Mouse (Mus musculus): Measurements from ENCODE around the gene Ptger1.

The Ptger1 gene

DNA sequence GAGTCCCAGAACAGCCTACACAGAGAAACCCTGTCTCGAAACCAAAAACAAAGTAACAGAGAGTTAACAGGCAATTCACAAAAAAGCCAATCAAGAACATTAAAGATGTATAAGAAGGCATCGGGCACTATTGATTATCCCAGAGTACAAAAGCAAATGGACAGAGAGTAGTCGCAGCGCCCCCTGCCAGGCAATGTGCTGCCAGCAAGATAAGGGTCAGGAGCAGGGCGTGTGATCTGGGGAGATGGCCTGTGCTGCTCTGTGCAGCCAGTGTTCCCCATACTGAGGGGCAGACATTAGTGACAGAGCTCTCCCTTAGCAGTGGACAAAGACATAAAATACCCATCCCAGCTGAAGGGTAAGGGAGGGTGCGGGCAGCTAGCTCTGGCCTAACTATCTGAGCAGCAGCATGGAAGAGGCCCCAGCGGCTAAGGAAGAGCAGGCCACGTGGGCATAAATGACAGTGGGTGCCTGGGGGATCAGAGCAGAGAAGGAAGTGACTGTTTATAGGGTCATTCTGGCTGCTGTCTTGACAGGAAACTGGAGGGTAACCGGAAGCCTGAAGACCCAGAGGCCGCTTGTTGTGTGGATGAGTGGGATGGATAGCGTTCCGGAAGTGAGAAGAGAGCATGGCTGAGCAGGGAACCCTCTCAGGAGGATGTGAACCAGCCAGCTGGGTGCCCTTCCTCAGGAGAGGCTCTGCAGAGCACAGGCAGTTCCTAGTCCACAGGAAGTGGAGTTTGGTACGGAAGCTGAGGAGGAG, 9.8 kb upstream of the Ptger1 start:
- peak; percentile 31 for DNase-seq (ENCODE audit: low read depth)

DNA sequence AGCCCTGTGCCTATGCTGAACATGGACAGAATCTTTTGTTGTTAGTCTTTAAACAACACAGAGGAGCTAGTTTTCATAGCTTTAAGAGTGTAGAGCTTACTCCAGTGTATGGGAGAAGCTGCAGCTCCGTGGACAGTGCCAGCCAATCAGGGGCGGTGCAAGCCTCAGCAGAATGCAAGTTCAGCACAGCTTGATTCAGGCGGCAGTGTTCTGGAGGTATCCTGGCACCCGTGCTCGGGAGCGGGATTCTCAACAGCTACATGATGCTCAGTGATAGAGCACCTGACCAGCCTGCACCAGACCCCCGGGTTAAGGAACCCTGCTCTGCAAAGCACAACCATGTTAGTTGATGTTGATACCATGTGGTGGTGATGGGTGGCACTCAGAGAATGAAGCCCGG, 5.9 kb upstream of the Ptger1 start:
- DNase-seq (ENCODE audit: low read depth): no peak

DNA sequence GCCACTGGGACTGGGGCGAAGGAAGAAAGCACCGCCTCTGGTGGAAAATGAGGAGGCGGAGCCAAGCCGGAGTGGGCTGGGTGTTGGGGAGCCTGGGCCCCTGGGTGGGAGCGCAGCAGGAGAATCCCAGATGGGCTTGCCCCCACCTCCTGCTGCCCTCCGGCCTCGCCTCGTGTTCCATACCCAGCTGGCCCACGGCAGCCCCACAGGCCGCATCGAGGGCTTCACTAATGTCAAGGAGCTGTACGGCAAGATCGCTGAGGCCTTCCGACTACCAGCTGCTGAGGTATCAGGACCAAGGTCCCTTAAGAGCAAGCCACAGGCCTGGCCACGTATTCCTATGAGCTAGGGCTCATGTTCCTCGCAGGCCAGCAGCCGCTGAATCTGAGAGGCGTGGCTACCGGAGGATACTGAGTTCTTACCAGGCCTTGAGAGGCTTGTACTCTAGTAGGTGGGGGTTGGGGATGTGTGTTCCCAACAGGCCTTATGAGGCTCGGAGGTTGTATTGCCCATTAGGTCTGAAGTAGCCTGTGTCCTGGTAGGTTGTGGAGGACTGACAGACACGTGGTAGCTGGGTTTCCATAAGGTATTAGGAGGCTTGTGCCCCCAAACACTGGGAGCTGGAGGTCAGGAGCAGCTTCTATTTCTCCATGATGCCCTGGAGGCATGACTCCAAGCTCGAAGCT, 5.3 kb upstream of the Ptger1 start:
- no peak for DNase-seq (ENCODE audit: low read depth)

DNA sequence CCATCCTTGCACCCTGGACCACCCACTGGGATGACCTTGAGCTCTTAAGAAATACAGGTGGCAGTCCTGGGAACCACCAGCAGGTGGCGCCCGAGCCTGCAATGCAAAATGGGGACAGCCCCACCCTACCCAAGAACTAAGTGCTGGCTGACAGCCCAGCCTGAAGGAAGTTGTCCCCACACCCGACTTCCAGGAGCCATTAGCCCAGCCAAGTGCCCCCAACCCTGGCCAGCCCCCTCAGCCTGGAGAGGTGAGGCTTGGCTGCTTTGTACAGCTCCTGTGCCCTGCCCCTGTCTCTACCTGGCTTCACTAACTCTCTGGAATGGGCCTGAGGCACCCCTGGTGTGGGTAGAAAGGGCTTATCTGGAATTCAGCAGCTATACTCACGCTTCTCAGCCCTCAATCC, 4.1 kb upstream of the Ptger1 start:
- peak; percentile 92 for DNase-seq (ENCODE audit: low read depth)

DNA sequence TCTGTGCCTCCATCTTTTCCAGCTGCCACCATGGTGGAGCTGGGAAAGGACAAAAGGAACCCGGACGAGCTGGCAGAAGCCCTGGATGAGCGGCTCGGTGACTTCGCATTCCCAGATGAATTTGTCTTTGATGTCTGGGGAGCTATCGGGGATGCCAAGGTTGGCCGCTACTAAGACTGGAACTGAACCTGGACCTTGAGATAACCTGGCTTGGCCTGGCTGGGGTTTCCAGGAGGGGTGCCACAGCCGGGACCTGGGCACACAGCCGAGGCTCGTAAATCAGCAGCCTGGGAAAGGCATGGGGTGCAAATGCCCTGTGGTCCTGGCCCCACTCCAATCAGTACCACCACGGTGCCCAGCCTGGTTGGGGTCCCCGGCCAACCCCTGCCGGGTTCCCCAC, 2.4 kb upstream of the Ptger1 start:
- DNase-seq (ENCODE audit: low read depth): no peak

DNA sequence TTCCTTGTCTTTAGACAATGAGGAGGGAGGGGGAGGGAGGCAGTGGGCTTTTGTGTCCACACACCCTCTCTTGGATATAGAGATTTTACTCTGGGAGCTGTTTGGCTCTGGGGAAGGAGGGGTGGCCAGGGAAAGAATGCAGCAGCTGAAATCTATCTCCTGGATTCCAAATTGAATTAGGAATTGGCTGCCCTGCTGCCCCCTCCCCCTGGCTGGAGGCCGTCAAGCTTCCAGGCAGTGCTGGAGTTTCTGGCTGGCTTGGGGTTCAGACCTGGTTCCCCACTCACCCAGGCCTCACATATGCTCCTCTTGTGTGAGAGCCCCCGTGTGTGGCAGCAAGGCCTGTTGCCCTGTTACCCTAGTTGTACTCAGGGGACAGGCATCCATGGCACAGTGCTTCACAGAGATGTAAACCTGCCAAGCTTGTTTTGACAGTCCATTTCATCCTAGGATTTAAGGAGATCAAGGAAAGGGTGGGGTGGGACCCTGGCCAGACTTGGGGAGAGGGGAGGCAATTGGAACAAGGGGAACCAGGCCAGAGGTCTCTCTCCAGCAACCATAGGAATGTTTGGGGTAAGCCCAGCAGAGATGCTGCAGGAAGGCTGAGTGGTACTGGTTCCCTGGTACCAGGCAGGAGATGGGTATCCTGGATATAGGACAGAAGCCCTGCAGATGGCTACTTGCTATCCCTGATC, 1.4 kb upstream of the Ptger1 start:
- DNase-seq (ENCODE audit: low read depth): no peak

DNA sequence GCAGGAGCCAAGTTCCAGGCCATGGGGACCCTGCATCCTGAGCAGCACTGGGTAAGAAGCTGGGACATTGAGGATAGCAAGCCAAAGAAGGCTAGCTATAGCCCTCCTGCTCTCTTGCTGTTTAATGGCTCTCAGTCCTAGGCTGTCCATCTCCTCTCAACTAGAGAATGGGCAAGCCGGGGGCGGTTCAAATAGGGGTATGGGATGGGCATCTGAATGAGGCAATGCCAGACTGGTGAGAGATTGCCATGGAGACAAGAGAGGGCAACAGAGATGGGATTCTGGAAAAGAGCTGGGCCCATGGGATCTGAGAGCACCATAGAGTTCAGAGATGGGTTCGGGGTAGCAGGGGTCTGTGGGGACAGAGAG, 372 bp downstream of the Ptger1 start:
- DNase-seq (ENCODE audit: low read depth): no peak

DNA sequence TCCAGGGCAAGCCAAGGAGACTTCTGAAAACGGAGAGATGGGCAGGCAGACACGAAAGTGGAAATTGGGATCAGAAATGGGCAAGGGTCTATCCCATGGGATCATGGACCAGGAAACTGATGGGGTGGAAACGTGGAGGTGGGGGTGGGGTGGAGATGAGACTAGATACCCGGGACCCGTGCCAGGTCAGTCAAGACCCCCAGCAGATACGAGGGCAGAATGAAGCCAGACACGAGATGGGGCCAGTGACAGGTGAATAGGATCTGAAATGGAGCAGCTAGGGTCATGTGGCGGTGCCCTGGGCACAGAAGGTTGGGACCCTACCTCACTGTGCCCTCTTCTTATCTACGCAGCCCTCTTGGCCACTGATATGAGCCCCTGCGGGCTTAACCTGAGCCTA, 1.0 kb downstream of the Ptger1 start:
- no peak for DNase-seq (ENCODE audit: low read depth)

DNA sequence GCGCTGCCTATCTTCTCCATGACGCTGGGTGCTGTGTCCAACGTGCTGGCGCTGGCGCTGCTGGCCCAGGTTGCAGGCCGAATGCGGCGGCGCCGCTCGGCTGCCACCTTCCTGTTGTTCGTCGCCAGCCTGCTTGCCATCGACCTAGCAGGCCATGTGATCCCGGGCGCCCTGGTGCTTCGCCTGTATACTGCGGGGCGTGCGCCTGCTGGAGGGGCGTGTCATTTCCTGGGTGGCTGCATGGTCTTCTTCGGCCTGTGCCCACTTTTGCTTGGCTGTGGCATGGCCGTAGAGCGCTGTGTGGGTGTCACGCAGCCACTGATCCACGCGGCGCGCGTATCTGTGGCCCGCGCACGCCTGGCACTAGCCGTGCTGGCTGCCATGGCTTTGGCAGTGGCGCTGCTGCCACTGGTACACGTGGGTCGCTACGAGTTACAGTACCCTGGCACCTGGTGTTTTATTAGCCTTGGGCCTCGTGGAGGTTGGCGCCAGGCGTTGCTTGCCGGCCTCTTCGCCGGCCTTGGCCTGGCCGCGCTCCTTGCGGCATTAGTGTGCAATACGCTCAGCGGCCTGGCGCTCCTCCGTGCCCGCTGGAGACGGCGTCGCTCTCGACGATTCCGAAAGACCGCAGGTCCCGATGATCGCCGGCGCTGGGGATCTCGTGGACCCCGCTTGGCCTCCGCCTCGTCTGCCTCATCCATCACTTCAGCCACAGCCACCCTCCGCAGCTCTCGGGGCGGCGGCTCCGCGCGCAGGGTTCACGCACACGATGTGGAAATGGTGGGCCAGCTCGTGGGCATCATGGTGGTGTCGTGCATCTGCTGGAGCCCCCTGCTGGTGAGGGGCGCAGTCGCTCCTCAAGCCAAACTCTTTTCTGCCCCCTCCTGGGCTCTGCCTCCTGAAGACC, 1.8 kb downstream of the Ptger1 start:
- DNase-seq (ENCODE audit: low read depth): no peak

DNA sequence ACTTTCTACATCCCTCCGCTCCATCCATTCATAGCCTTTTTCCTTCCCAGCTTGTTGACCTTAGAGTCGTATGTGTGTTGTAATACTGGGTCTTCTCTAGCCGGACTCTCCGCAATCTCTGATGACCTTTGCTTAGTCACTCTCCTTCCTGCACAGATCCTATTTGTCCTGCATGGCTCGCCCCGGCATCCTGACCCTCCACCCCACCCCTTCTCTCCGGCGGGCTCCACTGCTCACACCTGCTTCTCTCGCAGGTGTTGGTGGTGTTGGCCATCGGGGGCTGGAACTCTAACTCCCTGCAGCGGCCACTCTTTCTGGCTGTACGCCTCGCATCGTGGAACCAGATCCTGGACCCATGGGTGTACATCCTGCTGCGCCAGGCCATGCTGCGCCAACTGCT, 2.5 kb downstream of the Ptger1 start:
- DNase-seq (ENCODE audit: low read depth): no peak

DNA sequence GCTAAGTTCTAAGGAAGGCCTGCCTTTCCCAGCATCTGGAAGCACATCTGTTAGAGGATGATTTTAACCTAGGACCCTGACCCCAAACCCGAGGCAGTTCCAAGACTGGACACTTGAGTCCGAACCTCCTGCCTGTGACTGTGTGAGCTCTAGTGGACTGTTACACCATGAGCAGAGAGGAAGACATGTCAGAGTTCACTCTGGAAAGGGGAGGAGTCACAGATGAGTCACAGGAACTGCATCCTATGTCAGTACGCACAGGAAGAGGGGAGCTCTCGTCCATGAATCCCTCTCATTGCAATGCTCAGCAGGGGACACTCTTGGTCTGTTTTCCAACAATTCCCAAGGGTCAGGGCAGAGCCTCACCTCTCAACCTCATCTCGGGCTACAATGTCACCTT, 6.5 kb downstream of the Ptger1 start:
- DNase-seq (ENCODE audit: low read depth): peak; percentile 54

DNA sequence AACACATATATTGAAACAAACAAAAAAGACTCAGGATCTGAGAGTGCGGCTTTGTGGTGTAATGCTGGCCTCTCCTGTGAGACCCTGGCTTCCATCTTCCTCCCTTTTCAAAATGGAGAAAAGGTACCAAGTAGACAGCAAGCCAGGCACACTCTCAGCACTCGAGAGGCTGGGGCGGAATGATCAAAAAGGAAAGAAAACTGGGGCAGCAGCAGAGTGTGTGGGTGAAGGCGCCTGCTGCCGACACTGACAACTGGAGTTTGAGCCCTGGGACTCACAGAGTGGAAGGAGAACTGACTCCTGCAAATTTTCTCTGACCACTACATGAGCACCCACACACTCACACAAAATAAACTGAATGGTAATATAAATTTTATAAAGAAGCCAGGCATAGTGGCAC, 8.0 kb downstream of the Ptger1 start:
- no peak for DNase-seq (ENCODE audit: low read depth)

DNA sequence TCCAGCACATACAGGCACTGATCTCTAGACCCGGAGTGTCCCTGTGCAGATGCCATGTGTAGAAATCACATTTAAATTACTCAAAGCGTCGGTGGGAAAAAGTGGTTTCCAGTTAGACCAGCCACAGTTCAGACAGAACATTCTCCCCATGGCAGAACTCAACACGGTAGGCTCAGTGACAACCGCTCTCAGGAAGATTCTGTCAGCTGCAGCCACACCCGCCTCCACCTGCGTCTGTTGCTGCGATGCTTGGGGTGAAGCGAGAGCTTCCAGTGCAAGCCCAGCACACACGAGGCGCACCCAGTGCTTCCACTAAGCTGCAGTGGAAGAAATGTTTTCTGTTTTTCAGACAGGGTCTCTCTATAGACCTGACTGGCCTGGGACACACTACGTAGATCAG, 13.4 kb downstream of the Ptger1 start:
- DNase-seq (ENCODE audit: low read depth): no peak

DNA sequence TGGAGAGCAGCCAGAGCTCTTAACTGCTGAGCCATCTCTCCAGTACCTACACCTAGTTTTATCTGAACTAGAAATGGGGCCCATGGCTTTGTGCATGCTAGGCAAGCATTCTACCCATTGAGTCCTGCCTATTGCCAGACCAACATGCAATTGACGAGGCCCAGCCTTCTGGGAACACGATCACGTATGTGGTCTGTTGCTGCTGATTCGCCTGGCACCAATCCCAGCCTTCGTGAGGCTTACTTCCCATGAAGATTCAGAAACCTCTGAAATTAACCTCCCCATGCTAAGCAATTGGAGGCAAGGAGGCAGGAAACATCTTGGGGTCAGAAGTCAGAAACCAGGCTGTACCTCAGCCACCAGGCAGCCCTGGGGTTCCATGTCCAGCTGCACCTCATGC, 14.1 kb downstream of the Ptger1 start:
- no peak for DNase-seq (ENCODE audit: low read depth)

DNA sequence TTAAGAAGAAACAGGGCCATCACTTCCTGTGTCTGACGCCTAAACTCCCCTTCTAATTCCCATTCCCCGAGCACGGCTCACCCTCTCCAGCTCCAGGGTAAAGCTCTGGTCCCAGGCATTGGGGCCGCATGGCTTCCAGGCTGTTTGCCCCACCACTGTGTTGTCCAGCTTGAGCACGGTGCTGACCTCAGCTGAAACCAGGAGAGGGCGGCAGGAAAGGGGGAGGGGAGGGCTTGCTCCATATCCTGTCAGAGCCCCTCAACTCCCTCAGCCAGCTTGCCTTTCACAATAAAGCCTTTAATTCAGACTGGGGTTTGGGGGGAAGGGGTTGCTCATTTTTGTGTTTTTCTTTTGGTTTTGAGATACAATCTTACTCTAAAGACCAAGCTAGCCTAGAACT, 14.6 kb downstream of the Ptger1 start:
- DNase-seq (ENCODE audit: low read depth): peak; percentile 58

DNA sequence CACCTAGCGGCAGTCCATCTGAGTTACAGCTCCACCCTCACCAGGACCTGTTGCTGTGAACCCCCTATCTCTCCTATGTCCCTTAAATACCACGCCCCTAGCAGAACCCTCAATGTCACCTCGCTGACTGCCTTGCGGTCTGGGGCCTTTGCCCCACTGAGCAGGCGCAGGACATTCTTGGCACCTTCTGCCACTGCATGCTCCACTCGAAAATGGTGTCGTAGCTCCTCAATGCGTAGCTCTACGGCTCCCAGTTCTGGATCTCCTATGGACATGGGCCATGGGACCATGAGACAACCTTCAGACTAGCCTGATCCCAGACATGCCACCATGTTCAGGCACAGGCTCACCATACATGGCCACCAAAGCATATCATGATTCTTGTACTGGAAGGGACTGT, 18.0 kb downstream of the Ptger1 start:
- no peak for DNase-seq (ENCODE audit: low read depth)

DNA sequence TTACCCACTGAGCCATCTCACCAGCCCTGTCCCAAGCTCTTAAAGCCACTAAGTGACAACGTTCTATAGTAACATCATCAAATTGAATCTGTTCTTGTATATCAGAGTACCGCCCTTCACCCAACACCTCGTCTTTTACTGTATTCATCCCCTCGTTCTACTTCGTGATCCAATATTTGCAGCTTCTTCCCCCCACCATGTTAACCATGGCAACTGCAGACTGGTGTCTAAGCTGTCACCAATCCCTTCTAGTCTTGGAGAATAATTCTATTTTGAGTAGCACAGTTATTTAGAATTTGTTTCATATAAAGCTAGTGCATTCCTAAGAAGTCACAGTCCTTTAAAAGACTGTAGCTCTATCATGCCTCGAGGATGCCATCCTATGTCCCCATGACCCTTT, 22.8 kb downstream of the Ptger1 start:
- no peak for DNase-seq (ENCODE audit: low read depth)

DNA sequence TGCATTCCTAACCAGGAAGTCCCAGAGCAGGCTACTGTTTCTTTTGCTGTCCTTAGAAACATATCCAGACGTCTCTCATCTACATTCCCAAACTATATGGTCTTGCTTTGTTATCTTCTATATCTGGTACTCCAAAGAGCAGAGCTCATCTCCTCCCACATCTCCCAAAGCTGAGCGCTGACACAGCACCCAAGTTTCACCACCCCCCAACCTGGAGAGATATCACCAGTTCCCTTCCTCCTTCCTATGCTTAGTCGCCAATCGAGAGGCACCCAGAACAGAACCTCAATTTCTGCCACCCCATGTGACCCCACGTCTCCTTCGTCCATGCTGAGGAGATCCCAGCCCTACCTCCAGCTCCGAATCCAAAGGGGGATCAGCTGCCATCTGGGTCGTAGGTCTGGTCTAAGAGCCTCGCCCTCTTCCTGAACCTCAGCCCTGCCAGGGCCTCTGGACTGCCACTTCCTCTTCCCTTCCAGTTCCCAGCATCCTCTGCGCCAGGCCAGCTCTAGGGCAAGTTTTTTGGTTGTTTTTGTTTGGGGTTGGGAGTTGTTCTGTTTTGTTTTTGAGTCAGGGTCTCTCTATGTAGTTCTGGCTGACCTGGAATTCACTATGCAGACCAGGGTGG, 27.2 kb downstream of the Ptger1 start:
- peak; percentile 52 for DNase-seq (ENCODE audit: low read depth)

DNA sequence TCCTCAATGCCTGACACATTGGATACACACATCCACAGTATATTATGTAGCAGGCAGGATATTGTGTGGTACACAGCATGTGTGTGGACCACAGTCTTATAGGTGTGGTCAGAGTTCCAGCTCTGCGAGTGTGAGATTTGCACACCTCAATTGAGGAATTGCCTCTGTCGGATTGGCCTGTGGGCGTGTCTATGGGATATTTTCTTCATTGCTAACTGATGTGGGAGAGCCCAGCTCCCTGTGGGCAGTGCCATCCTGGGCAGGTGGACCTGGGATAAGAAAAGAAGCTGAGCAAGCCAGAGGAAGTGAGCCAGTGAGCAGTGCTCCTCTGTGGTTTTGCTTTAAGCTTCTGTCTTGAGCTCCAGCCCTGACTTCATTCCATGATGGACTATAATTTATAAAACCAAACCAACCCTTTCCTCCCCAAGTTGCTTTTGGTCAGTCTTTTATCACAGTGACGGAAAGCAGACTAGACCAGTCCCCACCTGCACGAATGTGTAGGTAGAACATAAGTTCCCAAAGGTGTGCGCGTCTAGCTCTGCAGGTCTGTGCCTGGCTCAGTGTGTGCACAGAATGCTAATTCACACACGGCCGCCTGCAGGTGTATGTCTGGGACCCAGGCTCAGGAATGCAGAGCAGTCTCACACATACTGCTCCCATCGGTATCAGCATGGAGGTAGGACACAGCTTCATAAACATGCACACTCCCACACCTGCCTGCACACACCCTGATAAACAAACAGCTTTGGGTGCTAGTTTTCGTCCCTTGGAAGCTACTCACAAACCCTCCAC, 28.1 kb downstream of the Ptger1 start:
- DNase-seq (ENCODE audit: low read depth): peak; percentile 27

DNA sequence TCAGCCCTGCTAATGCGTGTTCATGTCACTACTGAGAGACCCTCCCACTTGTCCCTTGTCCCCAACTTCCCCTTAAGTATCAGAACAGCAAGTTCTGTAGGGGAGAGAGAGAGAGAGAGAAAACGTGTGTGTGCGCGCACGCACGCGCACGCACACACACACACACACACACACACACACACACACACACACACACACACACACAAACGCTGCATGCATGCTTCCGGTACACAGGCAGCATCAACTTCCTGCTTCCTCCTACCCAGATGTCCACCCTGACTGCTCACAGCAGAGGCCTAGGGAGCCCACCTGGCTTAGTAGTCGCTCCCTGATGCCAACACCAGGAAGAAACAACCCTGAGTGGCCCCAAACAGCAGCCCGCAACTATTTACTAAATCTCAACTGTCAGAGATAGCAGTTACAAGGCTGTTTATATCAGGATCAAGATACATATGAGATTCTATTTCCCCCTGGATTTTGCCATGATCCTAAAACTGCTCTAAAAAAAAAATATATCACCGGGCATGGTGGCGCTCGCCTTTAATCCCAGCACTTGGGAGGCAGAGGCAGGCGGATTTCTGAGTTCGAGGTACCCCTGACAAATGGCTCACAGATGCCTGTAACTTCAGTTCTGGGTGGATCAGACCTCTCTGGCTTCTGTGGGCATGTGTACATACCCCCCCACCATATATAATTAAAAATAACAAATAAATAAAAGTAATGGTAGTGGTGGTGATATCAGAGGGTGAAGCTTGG, 29.1 kb downstream of the Ptger1 start:
- DNase-seq (ENCODE audit: low read depth): peak; percentile 69

All from 416B (cell line).